Mouse (Mus musculus) layer of hippocampus, adult 8-10 months (tissue): ENCODE measurements at regions not wholly inside any gene's neighbourhood (a gene's known extent, or its start where the extent isn't known, plus 50 kb on each side); places are given as distances from the start of the nearest gene placed in this dataset.

Experiments
- DNase-seq, 2 experiments: peaks; one replicate each; pipeline ENCODE4 v3.0.0; 2022; ENCODE audit warnings: low spot score in 2 of 2

DNA sequence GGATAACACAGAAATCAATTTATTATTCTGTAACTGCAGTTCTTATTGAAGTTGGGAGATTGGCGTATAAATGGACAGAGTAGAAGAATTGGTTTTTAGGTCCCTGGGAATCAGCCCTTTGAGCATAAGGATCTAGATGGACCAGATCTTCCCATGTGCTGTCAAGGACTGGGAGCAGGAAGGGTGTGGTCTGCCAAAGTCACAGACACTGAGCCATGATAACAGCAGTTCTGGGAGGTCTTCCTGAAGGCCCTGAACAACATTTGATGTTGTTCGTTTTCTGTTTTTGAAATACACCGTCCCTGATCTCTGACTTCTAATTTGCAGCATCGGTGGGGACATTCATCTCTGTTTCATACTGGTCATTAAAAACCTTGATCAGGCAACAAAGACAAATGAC lies 147.6 kb upstream of the Krr1 start:
- DNase-seq, result no peak

DNA sequence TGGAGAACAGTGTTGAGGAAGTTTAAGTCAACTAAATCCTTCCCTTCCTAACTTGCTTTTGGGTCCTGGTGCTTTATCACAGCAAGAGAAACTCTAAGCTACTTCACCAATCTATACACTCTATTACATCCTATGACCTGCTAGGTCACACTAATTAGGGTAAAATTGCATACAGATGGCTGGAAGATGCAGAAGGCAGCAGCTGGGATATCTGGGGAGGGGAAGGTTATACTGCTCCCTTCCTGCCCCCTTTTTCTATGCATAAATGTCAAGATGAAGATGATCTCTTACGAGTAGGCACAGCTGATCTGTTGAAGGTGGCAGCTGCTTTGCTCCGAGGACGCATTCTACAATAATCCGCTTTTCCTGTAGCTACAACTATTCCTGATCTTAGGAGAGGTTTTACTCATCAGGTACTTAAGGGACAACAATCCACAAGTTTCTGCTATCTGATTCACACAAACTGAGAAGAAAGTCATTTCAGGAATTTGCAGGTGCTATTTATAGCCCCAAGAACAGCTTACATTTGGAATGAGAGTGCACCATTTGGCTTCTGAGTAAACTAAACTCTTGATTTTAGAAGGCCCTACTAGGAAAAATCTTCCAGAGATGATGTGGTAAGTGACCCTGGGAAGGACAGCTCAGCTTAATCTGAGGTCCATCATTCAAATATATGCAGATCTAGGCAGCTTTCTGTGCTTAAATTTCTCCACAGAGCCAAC lies 146.3 kb upstream of the Krr1 start:
- no peak for DNase-seq

DNA sequence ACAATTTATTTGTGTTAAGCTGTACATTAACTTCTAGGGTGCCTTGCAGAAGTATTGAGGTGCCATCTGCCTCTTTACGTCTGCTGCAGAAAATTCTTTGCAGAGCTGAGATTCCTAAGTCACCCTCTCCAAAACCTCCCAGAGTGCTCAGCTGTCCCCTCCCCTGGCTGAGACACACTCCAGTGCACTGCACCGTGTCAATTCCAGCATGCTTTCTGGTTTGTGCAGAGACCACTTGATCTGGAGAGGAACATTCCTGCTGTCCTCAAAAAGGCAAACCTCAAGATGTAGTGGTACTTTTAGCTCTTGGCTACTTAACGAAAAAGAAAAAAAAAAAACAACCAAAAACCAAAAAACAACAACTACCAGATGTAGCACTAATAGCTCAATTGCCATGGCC lies 145.2 kb upstream of the Krr1 start:
- no peak for DNase-seq

DNA sequence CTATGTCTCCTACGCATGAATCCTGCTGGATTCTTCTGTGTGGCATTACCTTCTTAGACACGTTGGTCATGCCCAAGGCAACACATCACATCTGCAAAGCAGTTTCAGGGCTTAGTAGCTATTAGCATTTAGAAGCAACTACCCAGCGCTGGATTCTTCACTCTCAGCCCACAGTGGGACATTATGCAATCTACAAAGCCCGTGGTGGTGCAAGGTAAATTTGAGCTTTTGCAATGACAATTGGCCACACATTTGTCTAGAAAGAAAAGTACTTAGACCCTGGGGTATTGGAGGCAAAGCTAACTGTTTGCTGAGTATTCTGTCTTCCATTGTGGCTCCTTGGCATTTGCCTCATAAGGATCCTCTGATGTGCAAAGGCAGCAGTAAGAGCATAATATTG lies 144.5 kb upstream of the Krr1 start:
- no peak for DNase-seq

DNA sequence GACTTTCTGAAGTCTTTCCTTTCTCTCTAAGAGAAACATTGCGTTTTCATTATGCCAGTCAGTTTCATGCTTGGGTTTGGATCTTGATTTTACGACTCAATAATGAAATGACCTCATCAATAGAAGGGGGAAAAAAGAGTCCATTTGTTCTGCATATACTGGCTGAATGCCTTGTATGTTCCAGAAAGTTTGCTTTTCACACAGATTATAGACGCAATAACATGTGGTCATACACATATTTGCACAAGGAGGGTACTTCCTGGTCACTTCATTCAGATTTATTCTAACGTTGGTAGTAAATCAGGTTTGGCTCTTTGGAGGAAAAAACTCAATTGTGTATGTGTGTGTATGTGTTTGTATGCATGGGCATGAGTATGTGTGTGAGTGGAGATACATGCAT lies 143.9 kb upstream of the Krr1 start:
- no peak for DNase-seq

DNA sequence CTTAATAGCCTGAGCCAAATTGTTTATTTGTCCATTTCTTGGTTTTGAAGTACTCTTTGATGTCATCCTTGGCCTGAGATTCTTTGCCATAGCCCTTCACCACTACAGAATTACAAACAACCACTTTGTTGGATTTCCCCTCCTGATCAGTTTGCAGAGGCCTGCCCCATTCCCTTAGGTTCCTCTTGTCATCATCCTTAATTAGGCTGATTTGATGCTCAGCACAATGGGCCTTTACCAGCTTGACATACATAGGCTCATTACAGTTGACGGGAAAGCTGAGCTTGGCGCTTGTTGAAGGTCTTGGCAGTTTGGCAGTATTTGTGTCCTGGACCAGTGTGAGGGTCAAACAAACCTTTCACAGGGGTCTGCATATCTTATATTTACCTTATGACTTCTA lies 143.2 kb upstream of the Krr1 start:
- no peak for DNase-seq

DNA sequence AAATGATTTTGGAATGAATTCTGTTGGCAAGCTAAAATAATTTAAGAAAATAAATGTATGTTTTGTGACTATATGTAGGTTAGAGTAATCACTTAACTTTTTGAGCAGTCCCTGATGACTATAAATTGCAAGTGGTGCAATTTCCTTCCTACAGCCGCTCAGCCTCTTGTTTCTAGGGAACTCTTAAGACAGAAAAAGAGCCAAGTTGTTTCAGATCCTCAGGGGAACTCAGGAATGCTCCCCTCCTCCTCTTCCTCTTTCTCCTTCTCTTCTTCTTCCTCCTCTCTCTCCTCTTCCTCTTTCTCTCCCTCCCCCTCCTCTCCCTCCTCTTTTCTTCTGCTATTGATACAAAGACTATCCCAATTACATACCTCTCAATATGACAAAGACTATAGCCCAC lies 141.4 kb upstream of the Krr1 start:
- no peak for DNase-seq

DNA sequence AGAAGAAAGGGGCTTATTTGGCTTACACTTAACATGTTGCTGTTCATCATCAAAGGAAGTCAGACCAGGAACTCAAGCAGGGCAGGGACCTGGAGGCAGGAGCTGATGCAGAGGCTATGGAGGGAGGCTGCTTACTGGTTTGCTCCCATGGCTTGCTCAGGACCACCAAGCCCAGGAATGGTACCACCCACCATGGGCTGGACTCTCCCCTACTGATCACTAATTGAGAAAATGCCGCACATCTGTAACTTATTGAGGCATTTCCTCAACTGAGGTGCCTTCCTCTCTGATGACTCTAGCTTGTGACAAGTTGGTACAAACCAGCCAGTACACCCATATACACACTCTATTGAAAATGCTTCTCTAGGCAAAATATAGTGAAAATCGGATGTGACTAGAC lies 138.9 kb upstream of the Krr1 start:
- no peak for DNase-seq

DNA sequence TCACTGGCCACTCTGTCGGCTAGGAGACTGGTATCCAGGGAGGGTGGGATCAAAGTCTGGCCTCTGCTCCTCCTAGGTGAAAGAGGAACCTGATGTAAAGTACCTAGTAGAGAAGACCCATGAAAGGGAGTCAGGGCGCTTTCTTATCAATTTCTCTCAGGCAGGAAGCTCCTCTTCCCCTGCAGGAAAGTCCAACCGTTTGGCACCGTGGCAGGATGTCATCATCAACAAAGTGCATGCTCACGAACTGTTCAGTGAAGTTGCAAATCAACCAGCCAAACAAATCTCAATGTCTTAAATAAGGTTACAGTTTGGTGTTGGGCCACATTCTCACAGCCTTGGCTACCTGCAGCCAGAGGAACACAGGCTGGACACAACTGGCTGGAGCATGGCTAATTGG lies 138.2 kb upstream of the Krr1 start:
- no peak for DNase-seq

DNA sequence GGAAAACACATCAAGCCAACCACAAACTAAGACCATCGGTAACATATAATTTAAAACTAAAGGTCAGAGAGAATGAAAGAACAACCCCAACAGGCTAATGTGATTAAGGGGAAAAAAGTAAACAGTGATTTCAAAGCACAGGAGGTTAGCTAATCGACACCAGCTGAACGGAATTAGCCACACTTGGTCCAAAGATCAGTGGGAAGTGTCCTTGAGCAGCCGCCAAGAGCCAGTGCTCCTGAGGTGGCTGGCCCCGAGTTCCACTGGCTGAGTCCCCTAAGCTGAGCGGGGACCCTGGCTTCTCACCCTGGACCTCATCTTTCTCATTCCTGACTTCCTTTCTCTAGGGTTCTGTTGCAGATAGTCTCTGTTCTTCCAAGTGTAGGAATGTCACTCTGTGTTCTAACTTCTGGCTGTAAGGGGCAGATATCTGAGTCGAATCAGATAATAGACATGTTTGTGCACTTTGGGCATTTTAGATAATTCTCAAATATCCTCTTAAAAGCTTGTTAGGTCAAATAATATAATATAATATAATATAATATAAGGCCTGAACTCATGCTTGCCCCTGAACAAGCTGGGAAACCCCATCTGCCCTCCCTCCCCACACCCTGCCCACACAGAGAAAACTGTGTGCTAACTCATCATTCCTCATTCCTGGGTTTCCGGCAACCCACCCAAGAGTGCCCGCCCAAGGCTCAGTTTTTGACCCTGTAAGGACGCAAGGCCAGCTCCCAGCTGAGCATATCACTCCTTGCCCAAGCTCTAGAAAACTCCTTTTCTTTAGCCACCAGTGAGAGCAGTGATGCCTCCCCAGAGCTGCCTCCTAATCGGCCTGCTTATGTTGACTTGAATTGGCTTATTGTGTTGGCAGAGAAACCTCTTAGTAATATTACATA lies 137.3 kb upstream of the Krr1 start:
- no peak for DNase-seq

DNA sequence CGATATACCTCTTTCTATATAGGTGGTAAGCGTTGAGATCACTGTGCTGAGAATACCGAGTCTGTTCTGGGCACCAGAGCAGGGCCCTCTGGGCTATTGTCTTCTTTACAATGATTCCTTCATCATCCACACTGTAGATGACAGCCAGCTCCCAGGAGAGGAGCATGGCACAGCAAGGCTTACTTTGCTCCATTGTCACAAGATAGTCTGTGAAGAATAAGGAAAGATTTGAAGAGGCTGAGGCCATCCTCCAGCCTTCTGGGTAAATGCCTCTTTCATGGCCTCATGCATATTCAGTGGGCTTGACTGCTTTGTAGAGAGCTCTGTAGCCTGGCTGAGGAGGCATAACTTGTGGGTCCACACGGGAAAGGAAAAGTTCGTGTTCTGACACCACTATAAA lies 136.3 kb upstream of the Krr1 start:
- no peak for DNase-seq

DNA sequence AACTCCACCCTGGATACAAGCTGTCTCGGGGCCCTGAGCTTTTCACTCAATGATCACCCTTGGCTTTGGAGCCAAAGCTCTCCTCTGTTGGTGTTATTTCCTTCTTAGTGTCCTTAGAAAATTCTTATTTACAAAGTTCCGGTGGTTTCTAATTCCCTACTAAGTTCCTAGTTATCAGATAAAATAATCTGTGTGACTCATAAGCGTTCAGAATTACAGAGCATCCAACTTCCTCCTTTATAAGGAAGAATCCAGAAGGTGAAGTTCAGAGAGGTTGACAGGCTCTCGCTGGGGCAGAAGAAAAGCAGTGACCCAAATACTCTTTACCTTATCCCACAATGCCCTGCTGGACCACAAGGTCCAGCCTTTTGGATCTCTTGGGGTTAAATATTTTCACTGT lies 135.7 kb upstream of the Krr1 start:
- no peak for DNase-seq

DNA sequence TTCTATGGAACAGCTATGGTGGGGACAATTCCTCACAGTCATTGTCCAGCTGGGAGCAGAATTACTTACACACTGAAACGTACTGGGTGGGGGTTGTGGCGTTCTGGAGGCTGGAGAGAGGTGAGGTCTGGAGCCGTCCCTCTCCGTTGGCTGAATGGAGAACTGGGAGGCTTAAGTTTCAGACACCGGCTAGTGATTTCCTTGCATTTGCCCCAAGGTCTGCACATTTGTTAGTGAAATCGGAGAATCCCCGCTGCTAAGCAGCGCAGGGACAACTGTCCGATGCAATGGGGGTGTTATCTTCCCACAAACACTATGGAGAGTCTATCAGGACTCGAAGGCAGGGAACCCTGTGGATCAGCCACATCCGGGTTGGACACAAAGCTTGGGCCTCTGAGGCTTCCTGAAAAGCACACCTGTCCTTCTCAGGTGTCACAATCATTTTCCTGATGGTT lies 130.1 kb upstream of the Krr1 start:
- DNase-seq, result no peak

DNA sequence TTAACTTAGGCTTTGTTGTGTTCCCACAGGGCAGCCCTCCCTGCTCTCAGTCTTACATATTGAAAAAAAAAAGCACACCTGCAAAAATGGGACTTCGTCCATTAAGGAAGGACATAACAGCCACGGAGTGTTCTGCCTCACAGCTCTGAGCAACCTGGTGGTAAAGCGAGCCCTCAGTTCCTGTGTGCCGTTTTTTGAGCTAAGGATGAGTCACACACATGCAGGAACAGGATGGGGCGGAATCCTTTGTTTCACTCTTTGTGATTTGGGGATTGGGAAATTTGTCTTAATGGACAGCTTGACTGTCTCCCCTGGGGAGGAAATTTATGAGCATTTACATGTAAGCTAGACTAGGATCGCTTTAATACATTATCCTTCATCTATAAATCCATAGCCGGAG lies 129.6 kb upstream of the Krr1 start:
- DNase-seq, result no peak

DNA sequence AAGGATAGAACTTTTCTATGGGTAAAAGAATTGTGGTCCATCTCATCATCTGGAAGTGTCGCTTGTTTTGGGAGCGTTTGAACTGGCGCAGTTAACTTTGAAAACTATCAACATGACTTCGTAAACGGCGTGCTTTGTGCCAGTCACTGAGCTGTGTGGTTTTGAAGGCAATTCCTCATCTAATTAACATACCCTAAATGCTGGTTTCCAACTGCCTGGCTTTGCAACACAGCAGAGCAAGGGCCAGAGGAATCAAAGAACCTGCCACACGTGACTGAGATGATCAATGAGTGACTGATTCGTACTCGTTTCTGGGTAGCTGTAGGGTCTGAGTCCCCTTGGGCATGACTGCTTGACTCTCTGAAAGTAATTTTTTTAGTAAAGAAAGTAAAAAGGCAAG lies 129.2 kb upstream of the Krr1 start:
- DNase-seq, result no peak

DNA sequence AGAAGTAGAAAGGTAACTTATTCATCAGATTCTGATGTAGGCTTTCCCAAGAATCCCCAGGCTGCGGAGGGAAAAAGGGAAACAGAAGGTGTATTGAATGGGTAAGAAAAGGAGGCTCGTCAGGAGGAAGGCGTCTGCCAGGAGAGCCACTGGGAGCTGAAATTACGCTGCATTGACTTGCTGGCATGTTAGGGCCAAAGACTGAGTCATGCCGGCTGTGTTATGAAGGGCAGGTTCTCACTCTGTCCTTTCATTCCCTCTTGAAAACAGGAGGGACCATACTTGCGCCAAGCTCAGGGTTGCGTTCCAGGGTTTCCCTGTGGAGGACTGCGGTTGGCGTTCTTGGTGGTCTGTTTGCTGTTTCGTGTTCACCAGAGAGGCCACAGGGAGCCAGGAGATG lies 128.3 kb upstream of the Krr1 start:
- no peak for DNase-seq

DNA sequence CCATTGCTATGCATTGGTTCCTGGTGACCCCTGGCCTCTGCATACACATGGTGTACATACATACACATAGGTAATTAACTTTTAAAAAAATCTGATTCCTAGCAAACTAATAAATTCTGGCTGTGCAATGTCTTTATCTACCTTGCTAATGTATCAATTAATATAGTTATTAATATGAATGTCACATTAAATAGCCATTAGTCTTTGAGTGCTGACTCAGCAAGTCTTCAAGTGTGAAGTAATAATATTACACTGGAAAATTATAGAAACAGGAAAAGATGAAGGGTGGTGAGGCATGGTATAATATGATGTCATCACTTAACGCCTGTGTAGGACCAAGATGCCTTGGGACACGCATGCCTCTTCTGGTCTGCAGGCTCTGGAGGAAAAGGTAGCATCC lies 126.5 kb upstream of the Krr1 start:
- no peak for DNase-seq

DNA sequence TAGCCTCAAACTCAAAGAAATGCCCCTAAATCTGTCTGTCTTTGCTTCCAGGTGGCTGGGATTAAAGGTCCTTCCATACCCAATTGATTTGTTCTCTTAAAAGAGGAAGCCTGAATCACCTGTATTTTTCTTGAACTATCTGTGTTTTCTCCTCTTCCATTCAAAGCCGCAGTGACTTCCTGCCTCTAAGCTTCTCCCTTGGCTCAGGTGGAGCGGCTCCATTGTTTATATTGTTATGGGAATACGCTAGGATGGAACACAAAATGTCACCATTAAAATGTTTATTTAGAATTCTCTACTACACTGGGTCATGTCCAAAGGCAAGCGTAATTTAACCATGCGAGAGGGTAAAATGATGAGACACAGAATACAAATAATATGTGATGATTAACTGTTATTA lies 118.2 kb upstream of the Krr1 start:
- DNase-seq, result no peak

DNA sequence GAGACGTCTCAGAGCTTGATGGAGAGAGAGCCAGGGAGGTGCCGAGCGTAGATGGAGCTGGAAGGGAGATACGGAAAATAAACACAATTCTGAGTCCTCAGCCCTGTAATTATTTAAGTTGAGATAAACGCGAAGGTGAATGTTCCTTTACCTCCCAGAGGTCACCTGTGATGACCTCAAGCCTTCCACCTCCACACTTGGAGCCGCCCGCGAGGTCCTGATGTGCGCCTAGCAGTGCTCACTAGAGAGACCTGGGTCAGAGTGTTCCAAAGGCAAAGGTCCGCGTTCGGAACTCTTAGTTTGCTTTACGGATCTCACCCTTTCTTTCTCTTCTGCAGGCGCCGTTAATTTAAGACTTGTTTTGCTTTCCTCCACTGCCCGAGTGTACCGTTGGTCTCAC lies 117.0 kb upstream of the Krr1 start:
- DNase-seq, result no peak

DNA sequence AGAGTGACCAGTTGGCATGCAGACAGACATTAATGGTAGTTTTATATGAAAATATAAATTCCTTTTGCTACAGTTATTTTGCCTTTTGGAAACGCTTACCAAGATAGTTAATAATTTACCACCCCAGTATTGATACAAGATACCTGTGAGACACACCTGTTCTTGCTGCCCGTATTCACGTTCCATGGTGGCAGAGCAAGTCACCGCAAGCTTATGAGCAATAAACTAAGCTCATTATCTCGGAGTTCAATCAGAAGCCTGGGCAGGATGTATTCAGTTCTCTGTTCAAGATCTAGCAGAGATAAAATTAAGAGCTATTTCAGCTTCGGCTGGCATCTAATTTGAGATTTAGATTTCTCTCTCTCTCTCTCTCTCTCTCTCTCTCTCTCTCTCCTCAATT lies 114.1 kb upstream of the Krr1 start:
- DNase-seq, result no peak

DNA sequence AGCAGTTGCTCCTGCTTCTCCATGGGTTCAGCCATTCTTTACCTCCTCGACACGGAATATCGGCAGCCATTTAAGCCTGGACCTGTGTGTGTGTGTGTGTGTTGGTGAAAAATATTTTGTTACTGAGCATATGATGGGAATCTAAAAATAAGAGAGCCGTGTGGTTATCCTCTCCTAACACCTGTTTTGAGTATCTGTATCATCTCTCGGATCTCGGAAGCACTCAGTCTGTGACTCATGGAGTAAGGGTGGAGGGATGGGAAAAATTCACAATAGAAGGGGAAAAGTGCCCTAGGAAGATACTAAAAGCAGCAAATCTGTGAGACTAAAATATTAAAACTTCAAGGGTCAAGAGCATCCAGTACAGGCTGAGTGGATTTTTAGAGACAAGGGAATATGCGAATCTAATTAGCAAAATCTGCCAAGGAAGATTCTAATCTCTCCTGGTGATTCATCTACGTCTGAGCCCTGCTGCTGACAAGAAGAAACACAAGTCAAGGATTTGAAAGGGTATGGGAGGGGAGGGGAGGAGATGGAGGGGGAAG lies 107.1 kb upstream of the Krr1 start:
- no peak for DNase-seq

DNA sequence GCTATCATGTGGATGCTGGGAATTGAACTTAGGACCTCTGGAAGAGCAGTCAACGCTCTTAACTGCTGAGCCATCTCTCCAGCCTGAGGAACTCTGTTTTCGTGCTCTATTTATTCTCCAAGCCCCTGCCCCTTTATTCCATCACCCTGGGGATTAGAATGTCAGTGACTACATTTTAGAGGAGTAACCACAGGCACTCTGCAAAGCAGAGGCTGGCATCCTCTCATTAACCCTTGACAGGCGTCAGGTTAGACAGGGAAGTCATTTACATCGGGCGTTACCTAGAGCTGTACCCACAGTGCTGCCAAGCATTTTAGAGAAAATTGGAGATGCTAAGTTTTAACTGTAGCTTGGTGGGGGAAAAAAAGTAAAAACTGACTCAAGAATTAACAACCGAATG lies 105.4 kb upstream of the Krr1 start:
- DNase-seq, result no peak

DNA sequence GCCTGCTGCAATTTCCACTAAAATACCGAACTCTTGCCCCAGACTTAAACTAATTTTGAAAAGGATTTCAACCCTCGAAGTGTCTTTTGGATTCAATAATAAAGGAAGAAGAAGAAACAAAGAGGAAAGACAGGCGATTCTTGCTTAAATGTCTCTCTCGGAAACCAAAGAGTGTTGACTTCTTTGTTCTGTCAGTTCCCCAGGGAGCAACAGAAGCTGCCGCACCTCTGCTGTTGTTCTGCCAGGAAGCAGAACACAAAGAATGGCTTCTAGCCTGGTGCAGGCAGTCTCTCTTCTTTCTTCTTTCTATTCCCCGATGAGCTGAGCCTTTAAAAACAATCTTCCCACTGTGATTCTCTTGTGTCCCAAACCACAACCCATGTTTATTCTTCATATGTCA lies 104.9 kb upstream of the Krr1 start:
- no peak for DNase-seq
